Mouse (Mus musculus) brain, embryonic 18.5 days (tissue): ENCODE measurements at regions not wholly inside any gene's neighbourhood (a gene's known extent, or its start where the extent isn't known, plus 50 kb on each side); places are given as distances from the start of the nearest gene placed in this dataset.
"Not testable (repeated sequence)": the region's sequence is repeated elsewhere in the genome, so short reads cannot be mapped to it uniquely, and the experiment has no call there.

ENCODE experiments used
- DNase-seq: peaks from one replicate; pipeline ENCODE4 v3.0.0-alpha.2; 2012; ENCODE audit warnings: low read depth, low spot score

DNA sequence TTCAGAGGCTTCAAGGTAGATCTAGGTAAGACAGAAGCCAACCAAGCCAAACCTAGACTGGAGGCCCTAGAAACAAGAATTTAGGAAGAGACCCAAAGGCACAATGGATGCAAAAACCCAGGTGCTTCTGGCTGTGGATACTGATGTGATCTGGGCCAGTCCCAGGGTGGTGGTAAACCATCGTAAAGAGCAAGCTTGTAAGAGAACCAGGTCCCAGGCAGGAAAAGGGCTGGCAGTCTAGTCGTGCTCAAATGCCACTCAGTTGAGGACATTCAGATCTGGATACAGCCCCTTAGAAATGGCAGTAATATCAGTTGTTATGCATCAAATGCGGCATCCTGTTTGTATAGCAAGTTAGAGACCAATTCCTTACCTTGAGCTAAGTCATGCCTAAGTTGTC lies 175.5 kb upstream of the Pkdcc start:
- DNase-seq = no peak

DNA sequence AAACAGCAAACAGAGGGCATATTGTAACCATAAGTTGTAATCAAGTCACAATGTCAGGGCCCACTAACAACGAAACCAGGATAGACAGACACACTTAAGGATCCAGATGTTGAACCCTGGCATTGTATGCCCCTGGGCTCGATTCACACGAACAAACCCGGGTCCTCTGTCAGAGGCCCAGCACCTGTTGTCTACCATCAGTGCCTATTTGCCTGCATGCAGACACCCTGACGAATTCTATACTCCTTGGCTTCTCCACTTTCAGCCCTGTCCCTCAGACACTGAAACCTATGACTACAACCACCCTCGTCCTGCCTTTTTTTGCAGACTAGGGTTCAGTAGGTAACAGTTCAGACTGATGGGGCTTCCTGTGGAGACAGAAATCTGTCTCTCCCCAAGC lies 170.6 kb upstream of the Pkdcc start:
- DNase-seq = no peak

DNA sequence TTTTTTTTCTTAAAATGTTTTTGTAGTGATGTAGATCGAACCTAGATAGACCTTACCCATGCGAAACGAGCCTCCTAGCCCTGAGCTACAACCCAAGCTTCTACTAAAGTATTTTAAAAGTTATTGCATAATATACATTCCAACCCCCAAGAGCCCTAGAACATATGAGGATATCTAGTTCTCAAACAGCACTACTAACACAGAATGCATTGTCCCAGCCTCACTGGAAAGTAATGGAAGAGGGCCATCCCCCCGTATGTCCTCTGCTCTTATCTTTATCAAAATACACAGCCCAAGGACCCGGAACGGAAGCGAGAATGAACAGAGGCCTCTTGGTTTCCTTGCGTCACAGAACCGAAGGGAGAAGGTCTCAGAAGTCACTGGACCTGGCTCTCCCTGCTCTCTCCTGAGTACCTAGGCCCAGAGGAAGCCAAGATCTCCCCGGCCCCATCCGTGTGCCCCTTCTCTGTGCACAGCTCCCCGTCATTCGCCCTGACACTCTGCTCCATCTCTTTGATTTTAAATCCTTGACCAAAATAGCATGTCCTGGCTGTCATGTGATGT lies 165.0 kb upstream of the Pkdcc start:
- no peak for DNase-seq

DNA sequence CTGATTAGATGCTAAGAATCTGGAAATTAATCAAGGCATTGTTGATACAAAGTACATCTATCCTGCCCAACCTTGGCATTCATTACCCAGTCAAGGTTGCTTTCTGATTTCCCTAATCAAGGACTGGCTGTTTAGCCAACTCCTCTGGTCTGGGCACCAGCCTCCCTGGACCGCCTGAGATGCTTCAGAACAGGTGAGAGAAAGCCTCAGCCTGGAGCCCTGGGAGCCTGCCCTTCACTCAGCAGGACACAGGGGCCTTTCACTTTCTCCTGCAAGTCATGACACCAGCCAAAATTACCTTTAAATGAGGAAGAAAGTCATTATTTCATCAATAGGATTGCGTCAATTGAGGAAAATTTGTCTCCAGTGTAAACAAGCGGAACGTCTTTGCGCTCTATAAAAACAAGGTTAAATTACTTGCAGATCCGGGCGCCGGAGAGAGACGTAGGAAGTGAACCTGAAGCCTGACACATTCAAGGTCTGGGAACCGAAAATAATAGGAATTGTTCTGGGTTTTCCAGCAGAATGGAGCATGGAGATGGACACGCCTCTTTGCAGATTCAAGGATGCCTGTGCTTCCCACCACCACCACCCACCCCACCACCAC lies 164.4 kb upstream of the Pkdcc start:
- no peak for DNase-seq

DNA sequence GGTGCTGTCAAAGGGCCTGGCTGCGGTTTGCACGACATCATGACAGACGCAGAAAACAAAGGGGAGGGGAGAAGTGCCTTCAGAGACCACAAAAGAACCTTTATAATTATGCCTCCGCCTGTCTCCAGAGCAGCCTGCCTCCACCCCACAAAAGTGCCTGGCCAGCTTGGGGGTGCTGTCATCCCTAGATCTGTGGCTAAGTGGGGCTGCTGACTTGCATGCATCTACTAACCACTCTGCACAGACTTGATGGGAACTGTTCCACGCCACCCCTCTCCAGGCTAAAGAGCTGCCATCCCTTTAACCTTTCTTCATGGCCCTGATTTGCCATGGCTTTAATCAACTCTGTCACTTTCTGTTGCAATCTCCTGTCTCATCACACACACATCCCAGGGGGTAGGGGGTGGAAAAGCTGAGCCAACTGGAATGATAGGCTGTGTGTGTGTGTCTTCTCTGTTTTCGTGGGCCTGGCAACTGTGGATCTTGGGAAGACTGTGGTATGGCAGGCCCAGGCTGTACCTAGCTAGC lies 162.4 kb upstream of the Pkdcc start:
- no peak for DNase-seq

DNA sequence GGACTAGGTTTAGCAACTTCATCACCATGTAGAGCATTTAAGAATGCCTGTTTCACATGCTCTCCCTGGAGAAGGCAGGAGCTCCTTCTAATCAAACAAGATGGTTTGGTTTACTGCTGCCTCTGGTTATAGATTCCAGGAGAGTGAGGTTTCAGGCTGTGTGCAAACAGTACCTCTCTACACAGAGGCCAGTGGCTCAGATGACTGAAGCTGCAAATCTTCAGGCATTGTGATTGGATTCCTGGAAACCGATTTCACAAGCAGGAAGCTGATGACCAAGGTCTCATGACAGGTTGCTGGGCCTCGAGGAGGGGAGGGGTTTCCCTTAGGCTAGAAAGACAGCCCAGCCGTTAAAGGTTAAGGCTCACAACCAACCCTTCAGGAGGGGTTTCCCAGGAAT lies 157.3 kb upstream of the Pkdcc start:
- DNase-seq = no peak

DNA sequence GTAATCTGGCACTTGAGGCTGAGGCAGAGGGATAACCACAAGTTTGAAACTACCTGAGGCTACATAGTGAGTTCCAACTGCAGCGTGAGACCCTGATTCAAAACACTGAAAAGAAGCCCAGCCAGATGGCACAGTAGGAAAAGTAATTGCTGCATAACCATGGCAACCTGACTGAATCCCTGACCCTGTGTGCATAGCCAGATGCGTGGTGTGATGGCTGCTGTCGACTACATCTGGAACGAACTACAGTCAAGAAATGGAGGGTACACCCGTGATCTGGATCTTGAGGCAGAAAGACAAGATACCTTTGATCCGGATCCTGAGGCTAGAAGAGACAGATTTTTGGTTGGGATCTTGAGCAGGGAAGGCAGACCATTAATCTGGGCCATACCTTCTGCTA lies 153.2 kb upstream of the Pkdcc start:
- no peak for DNase-seq

DNA sequence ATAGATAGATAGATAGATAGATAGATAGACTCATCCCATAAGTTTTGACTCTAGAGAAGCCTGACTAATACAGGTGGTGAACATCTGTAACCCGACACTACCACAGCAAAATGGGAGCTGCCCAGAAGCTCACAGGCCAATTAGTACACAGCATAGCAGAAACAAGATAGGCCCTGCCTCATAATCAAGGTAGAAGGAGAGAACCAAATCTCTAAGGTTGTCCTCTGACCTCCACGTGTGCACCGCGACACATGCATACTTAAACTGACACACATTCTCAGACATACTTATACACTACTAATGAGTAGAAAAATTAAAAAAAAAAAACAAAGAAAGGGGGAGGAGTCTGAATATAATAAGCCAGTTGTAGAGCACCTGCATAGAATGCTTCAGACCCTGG lies 151.2 kb upstream of the Pkdcc start:
- no peak for DNase-seq

DNA sequence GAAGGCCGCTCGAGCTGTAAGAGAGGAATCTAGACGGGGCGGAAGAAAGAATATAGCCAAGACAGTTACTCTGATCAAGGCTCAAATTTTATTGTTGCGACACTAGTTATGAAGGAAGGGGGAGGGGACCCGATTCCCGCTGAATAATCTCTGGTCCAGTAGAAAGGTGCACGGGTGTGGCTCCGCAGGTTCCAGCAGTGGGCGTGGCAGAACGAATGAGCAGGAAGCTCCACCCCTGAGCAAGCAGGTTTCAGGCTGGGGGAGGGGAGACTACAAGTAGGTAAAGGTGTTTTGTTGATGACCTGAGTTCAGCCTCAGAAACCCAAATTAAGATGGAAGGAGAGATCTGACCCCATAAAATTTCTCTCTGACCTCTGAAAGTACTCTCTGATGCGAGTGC lies 150.7 kb upstream of the Pkdcc start:
- DNase-seq = not testable (repeated sequence)

DNA sequence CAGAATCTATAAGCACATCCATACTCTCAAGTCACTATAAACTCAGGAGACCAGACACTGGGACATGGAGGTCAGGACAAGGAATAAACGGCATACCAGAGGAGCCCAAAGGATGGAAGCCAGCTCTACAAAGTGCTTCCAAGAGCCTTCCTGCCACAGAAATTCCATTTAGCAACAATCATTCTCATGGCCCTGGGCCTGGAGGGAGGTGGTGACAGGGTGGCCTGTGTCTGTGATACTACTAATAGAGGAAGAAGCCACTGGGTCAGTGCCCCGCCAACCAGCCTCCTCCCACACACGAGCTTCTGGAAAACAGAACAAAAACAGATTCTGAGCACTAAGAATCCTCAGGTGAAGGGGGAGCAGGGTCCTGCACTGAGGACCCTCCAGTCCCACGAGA lies 145.8 kb upstream of the Pkdcc start:
- no peak for DNase-seq

DNA sequence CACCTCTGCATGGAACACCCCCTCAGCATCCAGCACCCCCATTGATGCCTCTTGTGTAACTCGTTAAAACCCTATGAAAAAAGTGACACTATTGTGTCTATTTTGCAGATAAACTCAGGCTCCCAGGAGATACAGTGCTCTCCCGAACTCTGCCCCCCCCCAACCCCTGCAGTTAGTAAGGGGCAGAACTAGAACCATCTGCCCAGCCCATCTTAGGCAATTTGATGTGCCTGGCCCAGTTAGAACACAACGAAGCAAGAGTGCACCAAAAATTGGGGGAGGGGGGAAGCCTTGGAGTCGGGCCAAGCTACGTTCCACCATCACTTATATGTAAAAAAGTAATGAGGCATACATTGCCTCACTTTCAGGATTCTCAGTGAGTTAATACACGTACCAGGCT lies 143.3 kb upstream of the Pkdcc start:
- no peak for DNase-seq

DNA sequence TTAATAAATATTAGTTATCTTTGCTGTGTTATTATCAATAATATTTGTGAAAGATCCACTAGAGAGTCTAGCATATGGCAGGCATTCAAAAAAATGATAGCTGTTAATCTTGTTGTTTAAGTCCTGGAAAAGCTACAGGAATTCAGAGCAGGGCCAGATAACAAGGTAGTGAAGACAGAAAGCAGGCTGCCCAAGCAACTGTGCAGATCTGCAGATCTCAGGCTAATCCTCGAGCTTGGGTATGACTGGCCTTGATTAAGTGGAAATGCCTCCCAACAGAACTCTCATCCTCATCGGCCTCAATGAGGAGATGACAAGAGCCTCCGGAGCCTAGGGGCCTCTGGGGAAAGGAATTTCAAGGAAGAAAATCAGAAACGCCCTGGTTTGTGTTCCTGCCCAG lies 142.9 kb upstream of the Pkdcc start:
- no peak for DNase-seq

DNA sequence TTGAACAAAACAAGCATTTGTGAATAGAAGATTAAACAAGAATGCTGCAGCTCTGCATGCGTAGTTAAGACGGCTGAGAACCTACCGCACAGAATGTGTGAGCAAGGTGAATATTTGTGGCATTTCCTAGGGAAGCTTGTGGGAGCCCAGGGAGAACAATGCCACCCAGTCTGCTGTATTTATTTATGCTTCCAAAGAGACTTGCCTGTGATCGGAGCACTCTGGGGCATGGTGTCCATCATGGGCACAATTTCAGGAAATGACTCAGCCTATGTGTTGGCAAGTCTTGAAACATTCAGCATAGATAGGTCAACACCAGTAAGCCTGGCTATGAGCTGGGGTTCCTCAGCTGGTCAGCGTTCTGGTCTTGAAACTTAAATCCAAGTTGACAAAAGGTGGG lies 140.2 kb upstream of the Pkdcc start:
- no peak for DNase-seq

DNA sequence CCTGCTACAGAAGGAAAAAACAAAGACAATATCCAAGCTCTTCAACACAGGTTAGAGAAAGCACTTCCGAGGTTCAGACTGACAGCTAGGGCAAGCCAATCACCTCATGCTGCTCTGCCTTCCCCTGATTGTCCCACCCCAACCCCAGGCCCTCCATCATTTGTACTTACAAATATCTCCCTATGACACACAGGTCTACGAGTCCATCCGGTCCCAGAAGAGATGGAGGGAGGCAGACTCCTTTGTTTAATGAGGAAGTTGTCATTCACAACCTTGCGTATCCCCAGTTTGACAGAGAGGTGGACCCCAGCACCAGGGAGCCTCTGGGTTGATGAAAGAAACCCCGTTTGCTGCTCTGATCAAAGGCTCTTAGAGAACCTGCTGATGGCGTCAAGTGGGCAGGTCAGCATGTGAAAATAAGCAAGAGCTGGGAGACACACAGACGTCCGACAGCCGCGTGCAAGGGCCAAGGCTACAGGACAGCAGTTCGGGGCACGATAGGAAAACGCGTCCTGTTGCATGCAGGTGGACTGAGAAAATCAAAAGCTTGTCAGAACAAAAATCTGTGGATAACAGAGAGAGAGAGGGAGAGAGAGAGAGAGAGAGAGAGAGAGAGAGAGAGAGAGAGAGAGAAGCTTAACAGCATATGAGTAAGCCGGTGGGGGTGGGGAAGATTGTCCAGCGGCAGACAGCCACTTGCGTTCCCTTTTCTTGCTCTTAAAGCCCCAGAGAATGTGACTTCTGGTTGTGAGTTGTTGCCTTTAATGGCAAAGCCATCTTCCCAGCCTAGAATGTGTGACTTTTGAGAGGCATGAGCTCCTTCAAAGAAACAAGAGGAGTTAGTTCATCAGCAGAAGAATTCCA lies 137.1 kb upstream of the Pkdcc start:
- no peak for DNase-seq

DNA sequence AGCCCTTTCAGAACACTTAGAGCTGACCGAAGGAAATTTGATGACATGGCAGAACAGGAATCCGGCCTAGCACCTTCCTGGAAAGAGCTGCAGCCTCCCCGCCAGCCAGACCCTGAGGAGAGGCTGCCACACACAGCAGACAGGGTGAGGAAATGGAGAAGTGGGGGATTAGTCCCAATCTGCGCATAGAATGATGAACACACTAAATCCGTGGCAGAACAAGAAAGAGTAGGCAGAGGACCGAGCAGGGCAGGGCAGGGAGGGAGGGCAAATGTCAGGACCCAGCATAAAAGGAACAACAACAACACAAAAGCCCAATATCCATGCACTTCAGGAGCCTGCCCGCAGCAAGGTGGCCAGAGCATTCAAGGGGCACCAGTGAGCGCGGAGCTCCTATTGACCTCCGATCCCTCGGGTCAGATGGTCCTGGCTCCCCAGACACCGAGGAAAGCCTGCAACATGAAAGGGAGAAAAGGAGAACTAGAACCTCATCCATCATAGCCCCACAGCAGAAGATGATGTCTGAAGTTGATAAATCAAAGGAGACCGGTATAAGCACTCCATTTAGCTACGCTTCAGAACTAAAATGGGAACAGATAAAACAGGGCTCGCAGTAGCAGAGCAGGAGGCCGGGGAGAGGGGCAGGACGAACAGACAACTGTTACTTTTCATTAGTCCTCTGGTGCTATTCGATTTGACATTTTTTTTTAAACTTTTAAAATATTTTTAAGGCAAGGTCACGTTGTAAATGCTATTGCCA lies 136.3 kb upstream of the Pkdcc start:
- DNase-seq = no peak

DNA sequence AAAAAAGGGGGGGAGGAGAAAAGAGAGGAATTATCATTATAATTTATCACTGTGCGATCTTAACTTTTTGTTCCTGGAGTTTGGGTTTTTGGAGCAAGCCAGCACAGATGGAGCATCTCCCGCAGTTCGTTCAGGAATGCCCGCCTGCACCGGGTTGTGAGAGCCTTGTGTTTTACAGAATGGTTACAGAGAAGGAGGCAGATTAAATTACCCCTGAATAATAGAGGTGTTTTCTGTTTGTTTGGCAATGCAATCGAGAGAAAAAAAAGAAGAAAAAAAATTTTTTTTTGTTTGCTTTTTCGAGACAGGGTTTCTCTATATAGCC lies 135.8 kb upstream of the Pkdcc start:
- DNase-seq = no peak

DNA sequence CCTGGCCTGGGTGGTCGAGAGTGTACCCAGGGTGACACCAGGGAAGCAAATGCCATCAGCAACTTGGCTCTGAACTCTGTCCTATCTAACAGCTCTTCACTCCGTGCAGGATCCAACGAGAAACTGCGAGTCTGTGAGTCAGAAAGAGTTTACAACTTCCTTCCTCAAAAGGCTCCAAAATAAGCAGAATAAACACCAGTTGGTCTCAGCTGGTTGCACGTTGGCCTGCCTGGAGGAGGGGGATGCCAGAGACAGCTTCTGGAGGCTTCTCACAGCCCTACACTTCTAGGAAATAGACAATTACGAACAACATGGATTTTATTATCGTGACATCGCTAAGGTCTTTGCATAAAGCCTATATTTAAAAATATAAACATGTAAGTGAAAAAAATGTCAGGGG lies 133.4 kb upstream of the Pkdcc start:
- DNase-seq = no peak

DNA sequence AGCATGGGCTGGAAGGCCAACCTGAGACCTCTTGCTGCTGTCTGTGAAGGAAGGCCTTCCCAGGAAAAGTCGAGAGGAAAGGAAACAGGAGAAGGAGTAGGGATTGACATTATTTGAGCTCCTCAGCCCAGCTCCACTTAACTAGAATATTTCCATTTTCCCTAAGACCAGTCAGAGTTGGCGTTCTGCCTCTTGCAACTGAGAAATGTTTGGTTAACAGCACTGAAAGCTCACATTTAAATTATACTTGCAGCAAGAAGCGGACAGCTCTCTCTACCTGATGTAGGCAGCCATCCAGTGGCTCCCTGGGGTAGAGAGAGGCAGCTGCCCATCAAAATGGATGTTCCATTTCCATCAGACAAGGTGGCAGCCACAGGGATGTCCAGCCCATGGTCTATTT lies 131.6 kb upstream of the Pkdcc start:
- DNase-seq = no peak

DNA sequence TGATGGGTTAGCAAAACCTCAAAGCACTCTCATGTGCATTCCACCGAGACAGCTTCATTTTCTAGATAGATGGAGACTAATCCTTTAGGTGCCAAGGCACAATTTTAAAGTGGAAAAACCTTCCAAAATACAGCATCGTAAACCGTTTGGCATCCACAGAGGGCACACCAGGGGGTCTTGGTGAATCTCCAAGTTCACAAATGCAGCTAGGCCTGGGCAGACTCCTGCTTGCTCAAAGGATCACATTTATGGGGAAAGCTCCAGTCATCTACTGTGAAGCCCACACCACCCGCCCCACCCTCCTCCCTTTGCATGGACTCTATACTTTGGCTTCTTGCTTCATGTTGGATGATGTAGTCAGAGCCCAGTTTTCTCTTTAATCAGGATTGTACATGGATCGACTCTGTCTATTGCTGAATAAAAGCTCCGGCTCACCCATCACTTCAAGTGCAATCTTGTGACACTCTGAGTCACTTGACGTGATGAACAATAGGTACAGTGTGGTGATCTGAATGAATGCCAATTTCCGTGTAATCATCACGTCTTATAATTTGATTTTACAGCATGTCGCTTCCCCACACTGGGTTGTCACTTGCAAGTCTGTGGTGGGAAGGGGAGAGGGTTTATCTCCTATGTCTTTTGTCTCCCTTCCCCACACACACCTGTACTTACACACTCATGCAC lies 129.2 kb upstream of the Pkdcc start:
- DNase-seq = no peak

DNA sequence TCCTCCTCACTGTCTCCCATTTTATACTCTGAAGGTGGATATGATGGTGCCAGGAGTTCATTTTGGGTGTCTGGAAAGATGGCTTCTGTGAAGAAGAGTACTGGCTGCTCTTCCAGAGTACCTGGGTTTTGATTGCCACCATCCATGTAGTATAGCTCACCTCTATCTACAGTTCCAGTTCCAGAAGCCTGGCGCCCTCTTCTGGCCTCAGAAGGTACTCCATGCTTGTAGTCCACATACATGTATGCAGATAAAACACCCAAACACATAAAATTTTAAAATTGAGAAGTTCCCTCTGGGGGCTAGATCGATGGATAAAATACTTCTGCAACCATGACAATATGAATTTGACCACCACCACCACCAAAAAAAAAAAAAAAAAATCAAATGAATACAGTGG lies 128.4 kb upstream of the Pkdcc start:
- no peak for DNase-seq

DNA sequence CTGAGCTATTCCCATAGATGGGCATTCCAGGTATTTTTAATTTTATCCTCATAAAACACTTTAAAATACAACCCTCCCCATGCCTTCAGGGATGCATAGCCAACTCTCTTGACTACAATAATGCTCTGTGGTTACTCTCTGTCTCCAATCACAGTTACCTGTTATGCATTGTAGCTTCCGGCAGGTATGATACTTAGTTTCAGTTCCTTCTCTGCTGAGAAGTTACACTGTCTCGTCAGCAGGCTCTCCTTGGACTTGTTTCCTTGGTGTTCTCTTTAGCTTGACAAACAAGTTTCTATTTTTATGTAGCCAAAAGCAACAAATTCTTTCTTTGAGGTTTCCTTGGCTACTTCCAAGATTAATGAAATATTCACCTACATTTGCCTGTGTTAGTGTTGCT lies 126.6 kb upstream of the Pkdcc start:
- DNase-seq = no peak
